Mouse (Mus musculus): ENCODE data around the gene Col8a2. TPM values are rescaled to one million over a fixed set of nuclear protein-coding genes. Genes with fewer than 3 reads are reported as not detected.
A peak's percentile ranks its signal among the peaks of the same experiment; 100 is the strongest.

The Col8a2 gene
- polyA plus RNA-seq, 1 experiment from 2014 or later: 4.9 TPM

DNA sequence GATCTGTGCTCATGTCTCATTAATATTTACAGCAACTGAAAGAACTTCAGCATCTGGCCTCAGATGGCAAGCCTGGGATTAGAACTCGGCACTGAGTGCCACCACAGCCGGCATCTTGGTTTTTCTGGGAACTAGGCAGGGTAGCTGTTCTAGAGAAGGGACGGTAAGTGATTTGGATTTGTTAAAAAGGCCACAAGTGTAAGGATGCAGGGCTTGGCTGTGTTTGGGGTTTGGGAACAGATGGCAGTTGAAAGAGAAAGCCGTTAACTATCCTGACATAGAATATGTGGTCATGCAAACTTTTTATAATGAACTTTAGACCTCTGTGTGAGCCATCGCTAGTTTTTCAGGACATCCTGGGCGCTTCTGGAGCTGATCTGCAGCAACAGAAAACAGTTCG lies 24.9 kb upstream of the Col8a2 start:
- Histone ChIP-seq H3K27ac (replicated peaks) (peak overlapping the region; percentile 95), H3K9ac (peak overlapping the region; percentile 69), H3K9me3 (no peaks in the 10 kb centered on the region), H3K4me2 (peak overlapping the region; percentile 93), H3K36me3 (0 out of 2 replicates have a peak, but pooled peaks cover 8% of the 10 kb centered on the region), H3K27me3 (replicated peaks) (no peaks in the 10 kb centered on the region), H3K4me3 (peak overlapping the region; percentile 89; the same call in 1 of the 2 replicates), H3K4me1 (peaks cover 61% of the 10 kb centered on the region)
- 48% methylated on average over 7 of the region's 7 CpGs for WGBS
- ATAC-seq (ENCODE audit: extremely low read depth, insufficient number of reproducible peaks, low FRiP score, low TSS enrichment): no peak

- Histone ChIP-seq H3K27me3 (replicated peaks) (no peaks in the 10 kb centered on the region), H3K9ac (peak within 1 kb of the TSS; percentile 96), H3K36me3 (0 out of 2 replicates have a peak, but pooled peaks cover 8% of the 10 kb centered on the region), H3K9me3 (no peaks in the 10 kb centered on the region), H3K27ac (replicated peaks) (peak within 1 kb of the TSS; percentile 95), H3K4me1 (peaks cover 57% of the 10 kb centered on the region), H3K4me3 (peak within 1 kb of the TSS; percentile 89), H3K4me2 (peak within 1 kb of the TSS; percentile 93)
- WGBS: under 1% methylated on average over 46 of the region's 46 CpGs
- peak; percentile 81 for ATAC-seq (ENCODE audit: extremely low read depth, insufficient number of reproducible peaks, low FRiP score, low TSS enrichment)
Observed at GRCm38 (mm10) chr4:126262119-126262807, 24.3 kb upstream of the Col8a2 start, which contains the start of gene Trappc3. TSS of gene Trappc3 (plus strand) at chr4:126262325.

GRCm38 (mm10) chr4:126269292-126269691 lies 17.3 kb upstream of the Col8a2 start:
- Histone ChIP-seq H3K4me3 (no peak overlapping the region), H3K4me1 (no peaks in the 10 kb centered on the region), H3K27me3 (replicated peaks) (no peaks in the 10 kb centered on the region), H3K4me2 (no peak overlapping the region), H3K27ac (replicated peaks) (no peak overlapping the region), H3K36me3 (peaks cover 29% of the 10 kb centered on the region), H3K9me3 (no peaks in the 10 kb centered on the region), H3K9ac (no peak overlapping the region)
- WGBS: 68% methylated on average over 3 of the region's 3 CpGs
- ATAC-seq (ENCODE audit: extremely low read depth, insufficient number of reproducible peaks, low FRiP score, low TSS enrichment): no peak

GRCm38 (mm10) chr4:126273753-126274152 lies 12.8 kb upstream of the Col8a2 start:
- H3K27me3 ChIP-seq (replicated peaks): no peaks in the 10 kb centered on the region
- no peaks in the 10 kb centered on the region for H3K9me3 ChIP-seq
- ATAC-seq (ENCODE audit: extremely low read depth, insufficient number of reproducible peaks, low FRiP score, low TSS enrichment): no peak
- H3K9ac ChIP-seq: no peak overlapping the region
- WGBS: 75% methylated on average over 13 of the region's 13 CpGs
- no peak overlapping the region for H3K27ac ChIP-seq (replicated peaks)
- no peak overlapping the region for H3K4me2 ChIP-seq
- peaks cover 40% of the 10 kb centered on the region for H3K36me3 ChIP-seq
- peaks cover 12% of the 10 kb centered on the region for H3K4me1 ChIP-seq
- no peak overlapping the region for H3K4me3 ChIP-seq

- H3K27me3 ChIP-seq (replicated peaks): no peaks in the 10 kb centered on the region; the same call in 1 of the 2 replicates
- no peak overlapping the region for H3K4me2 ChIP-seq
- H3K9me3 ChIP-seq: no peaks in the 10 kb centered on the region
- ATAC-seq (ENCODE audit: extremely low read depth, insufficient number of reproducible peaks, low FRiP score, low TSS enrichment): no peak
- no peak overlapping the region for H3K9ac ChIP-seq
- H3K4me3 ChIP-seq: no peak overlapping the region
- no peak overlapping the region for H3K27ac ChIP-seq (replicated peaks)
- WGBS: 87% methylated on average over 4 of the region's 4 CpGs
- peaks cover 13% of the 10 kb centered on the region for H3K4me1 ChIP-seq
- peaks cover 40% of the 10 kb centered on the region for H3K36me3 ChIP-seq
Observed at GRCm38 (mm10) chr4:126275081-126275480, 11.5 kb upstream of the Col8a2 start.

DNA sequence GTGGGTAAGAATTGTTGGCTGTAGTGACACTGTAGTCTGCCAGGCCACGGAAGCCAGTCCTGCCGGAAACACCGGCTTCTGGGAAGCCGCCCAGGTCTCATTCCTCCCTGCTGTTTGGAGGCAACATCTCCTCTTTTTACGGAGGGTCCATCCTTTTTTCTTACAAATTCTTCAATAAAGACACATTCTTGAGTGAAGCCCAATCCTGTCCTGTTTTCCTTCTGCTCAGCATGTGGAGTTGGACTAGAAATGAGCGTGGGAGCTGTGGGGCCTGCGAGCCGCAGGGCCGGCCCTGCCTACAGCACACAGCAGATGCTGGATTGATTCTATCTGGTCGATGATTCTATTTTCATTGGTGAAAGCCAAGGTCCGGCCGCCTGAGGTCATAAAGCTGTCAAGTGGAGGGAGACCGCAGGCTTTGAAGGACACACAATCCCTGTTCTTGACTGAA lies 10.9 kb upstream of the Col8a2 start:
- ATAC-seq (ENCODE audit: extremely low read depth, insufficient number of reproducible peaks, low FRiP score, low TSS enrichment): no peak
- WGBS: 83% methylated on average over 13 of the region's 13 CpGs

DNA sequence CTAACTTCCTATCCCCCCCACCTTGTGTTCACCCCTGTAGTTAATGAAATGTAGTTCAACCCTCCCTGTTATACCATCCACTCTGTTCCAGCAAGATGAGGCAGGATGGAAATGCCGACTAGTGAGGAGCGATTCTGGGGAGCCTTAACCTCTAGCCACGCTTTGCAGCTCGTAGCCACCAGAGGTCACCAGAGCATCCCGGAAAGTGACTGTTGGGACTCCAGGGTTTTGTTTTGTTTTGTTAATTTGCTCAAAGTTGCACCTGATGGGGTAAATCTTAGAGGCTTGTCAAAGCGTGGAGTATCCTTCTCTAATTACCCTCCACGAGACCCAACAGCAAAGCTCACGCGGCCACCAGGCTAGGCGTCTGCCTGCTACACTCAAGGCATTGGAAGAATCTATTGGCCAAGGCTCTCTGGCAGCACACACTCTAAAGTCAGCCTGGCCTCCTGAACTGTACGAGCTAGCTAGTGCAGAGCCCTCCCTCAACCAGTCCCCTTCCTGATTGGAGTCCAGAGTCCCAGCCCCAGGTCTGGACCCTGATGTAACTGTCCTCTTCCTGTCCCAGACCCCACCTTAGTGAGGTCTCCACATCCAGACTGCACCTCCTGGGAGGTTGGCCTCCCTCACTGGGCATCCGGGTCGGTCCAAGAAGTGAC lies 8.6 kb upstream of the Col8a2 start:
- H3K4me3 ChIP-seq: peak overlapping the region; percentile 33
- peaks cover 20% of the 10 kb centered on the region for H3K27me3 ChIP-seq (replicated peaks)
- peak overlapping the region; percentile 59 for H3K9ac ChIP-seq
- WGBS: 6% methylated on average over 13 of the region's 13 CpGs
- no peak overlapping the region for H3K27ac ChIP-seq (replicated peaks)
- H3K36me3 ChIP-seq: peaks cover 29% of the 10 kb centered on the region
- ATAC-seq (ENCODE audit: extremely low read depth, insufficient number of reproducible peaks, low FRiP score, low TSS enrichment): no peak
- H3K9me3 ChIP-seq: no peaks in the 10 kb centered on the region
- H3K4me1 ChIP-seq: peaks cover 13% of the 10 kb centered on the region
- H3K4me2 ChIP-seq: peak overlapping the region; percentile 63

More for the DNA sequence above, 10.9 kb upstream of the Col8a2 start:
- Histone ChIP-seq H3K27ac (replicated peaks) (no peak overlapping the region), H3K4me3 (no peak overlapping the region), H3K36me3 (peaks cover 40% of the 10 kb centered on the region), H3K4me1 (peaks cover 13% of the 10 kb centered on the region), H3K9ac (no peak overlapping the region), H3K27me3 (replicated peaks) (peaks cover 6% of the 10 kb centered on the region; the same call in 1 of the 2 replicates), H3K9me3 (no peaks in the 10 kb centered on the region), H3K4me2 (no peak overlapping the region)

DNA sequence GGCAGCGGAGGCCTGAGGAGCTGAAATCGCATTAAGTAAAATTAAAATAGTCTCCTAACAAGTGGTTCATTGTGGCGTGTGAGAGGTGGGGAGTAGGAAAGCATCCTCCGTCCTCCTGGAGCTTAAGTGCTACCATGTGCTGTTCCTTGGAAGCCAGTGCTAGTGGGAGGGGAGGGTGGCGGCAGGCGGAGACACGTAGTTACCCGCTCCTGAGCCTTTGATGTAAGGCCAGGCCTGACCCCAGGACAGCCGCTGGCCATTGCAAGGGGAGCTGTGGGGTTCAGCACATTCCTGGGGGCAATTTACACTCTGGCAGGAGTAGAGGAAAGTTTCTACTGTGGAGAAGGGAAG lies 8.1 kb upstream of the Col8a2 start:
- no peak for ATAC-seq (ENCODE audit: extremely low read depth, insufficient number of reproducible peaks, low FRiP score, low TSS enrichment)
- H3K4me2 ChIP-seq: peak overlapping the region; percentile 63
- no peak overlapping the region for H3K4me3 ChIP-seq
- peaks cover 13% of the 10 kb centered on the region for H3K4me1 ChIP-seq
- H3K9me3 ChIP-seq: no peaks in the 10 kb centered on the region
- H3K36me3 ChIP-seq: peaks cover 24% of the 10 kb centered on the region
- H3K27ac ChIP-seq (replicated peaks): no peak overlapping the region
- peaks cover 25% of the 10 kb centered on the region for H3K27me3 ChIP-seq (replicated peaks)
- H3K9ac ChIP-seq: peak overlapping the region; percentile 59
- WGBS: 35% methylated on average over 9 of the region's 9 CpGs

DNA sequence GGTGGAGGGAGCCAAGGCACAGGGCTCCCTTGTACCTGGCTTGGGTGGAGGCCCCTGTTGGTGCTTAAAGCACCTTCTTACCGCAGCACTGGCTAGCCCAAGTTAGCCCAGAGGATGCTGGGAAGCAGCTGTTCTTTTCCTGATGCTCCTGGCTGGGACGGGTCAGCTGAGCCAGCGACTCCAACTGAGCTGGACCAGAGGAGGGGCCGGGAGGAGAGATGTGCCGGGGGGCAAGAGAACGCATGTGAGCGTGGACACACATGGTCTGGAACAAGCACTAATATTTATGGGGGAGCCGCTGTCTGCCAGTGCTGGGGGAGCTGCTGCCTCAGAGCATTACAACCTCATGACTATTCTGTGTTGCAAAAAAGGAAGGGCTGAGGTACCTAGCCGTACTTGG lies 7.6 kb upstream of the Col8a2 start:
- H3K27ac ChIP-seq (replicated peaks): no peak overlapping the region
- H3K9ac ChIP-seq: no peak overlapping the region
- H3K9me3 ChIP-seq: no peaks in the 10 kb centered on the region
- H3K4me3 ChIP-seq: no peak overlapping the region
- H3K4me1 ChIP-seq: peaks cover 13% of the 10 kb centered on the region
- no peak for ATAC-seq (ENCODE audit: extremely low read depth, insufficient number of reproducible peaks, low FRiP score, low TSS enrichment)
- WGBS: 61% methylated on average over 9 of the region's 9 CpGs
- peaks cover 29% of the 10 kb centered on the region for H3K27me3 ChIP-seq (replicated peaks)
- H3K4me2 ChIP-seq: no peak overlapping the region
- H3K36me3 ChIP-seq: peaks cover 20% of the 10 kb centered on the region

GRCm38 (mm10) chr4:126281706-126282105 lies 4.9 kb upstream of the Col8a2 start:
- H3K4me2 ChIP-seq: no peak overlapping the region
- WGBS: 51% methylated on average over 9 of the region's 9 CpGs
- no peaks in the 10 kb centered on the region for H3K36me3 ChIP-seq
- H3K9ac ChIP-seq: no peak overlapping the region
- H3K9me3 ChIP-seq: 0 out of 2 replicates have a peak, but pooled peaks cover 3% of the 10 kb centered on the region
- H3K27me3 ChIP-seq (replicated peaks): peaks cover 54% of the 10 kb centered on the region
- H3K4me1 ChIP-seq: peaks cover 20% of the 10 kb centered on the region
- no peak for ATAC-seq (ENCODE audit: extremely low read depth, insufficient number of reproducible peaks, low FRiP score, low TSS enrichment)
- H3K4me3 ChIP-seq: no peak overlapping the region
- H3K27ac ChIP-seq (replicated peaks): no peak overlapping the region

- WGBS: 68% methylated on average over 8 of the region's 8 CpGs
- Histone ChIP-seq H3K4me1 (peaks cover 28% of the 10 kb centered on the region), H3K4me3 (no peak overlapping the region), H3K4me2 (no peak overlapping the region), H3K9me3 (0 out of 2 replicates have a peak, but pooled peaks cover 3% of the 10 kb centered on the region), H3K36me3 (no peaks in the 10 kb centered on the region), H3K9ac (no peak overlapping the region), H3K27ac (replicated peaks) (no peak overlapping the region), H3K27me3 (replicated peaks) (peaks cover 73% of the 10 kb centered on the region)
- ATAC-seq (ENCODE audit: extremely low read depth, insufficient number of reproducible peaks, low FRiP score, low TSS enrichment): no peak
Observed at GRCm38 (mm10) chr4:126283582-126283981, 3.0 kb upstream of the Col8a2 start.

Measured in heart, embryonic 13.5 days (tissue).